Mouse (Mus musculus): ENCODE measurements around the gene Rpl22.

GRCm38 (mm10) chr4:152290385-152290784, 35.2 kb upstream of the Rpl22 start:
- TF ChIP-seq ZC3H11A (IDR thresholded peaks at IDR 0.05; ENCODE audit: borderline replicate concordance, low read depth, low read length) (no peak), ZNF384 (IDR thresholded peaks at IDR 0.05; ENCODE audit: low read depth, low read length) (no peak)
